Mouse (Mus musculus): ENCODE measurements at regions not wholly inside any gene's neighbourhood (a gene's known extent, or its start where the extent isn't known, plus 50 kb on each side); places are given as distances from the start of the nearest gene placed in this dataset.

GRCm38 (mm10) chr11:63570646-63571045 is 351.4 kb downstream of the Hs3st3b1 start:
- Histone ChIP-seq H3K4me3 (ENCODE audit: insufficient read depth in 1 of 2, low read depth in 1 of 2, low read length in 2 of 2, poor library complexity in 1 of 2, severe bottlenecking in 1 of 2) (no peak overlapping the region), H3K9me3 (ENCODE audit: control insufficient read depth, insufficient read depth, low read depth, low read length) (no peaks in the 10 kb centered on the region), H3K36me3 (ENCODE audit: control insufficient read depth, insufficient read depth, low read length, poor library complexity, severe bottlenecking) (no peaks in the 10 kb centered on the region), H3K4me1 (ENCODE audit: control insufficient read depth in 2 of 2, insufficient read depth in 2 of 2, low read length in 2 of 2, poor library complexity in 1 of 2) (no peaks in the 10 kb centered on the region), H3K27ac (ENCODE audit: insufficient read depth, low read depth, low read length, poor library complexity, severe bottlenecking) (no peak overlapping the region), H3K9ac (ENCODE audit: insufficient read depth, low read depth, low read length, poor library complexity, severe bottlenecking) (no peak overlapping the region)
- TF ChIP-seq MAFK (IDR thresholded peaks at IDR 0.05; ENCODE audit: insufficient read depth, low read depth, low read length) (no peak), HCFC1 (IDR thresholded peaks at IDR 0.05; ENCODE audit: borderline replicate concordance, insufficient read depth, low read length) (no peak)
- in situ Hi-C loops (cut with MboI; ENCODE audit: low sequenced_read_pairs in 2 of 2, unreplicated experiment in 2 of 2) = no loop called here
- no peak for DNase-seq (ENCODE audit: low read depth, low spot score)

GRCm38 (mm10) chr11:63573271-63573670 is 348.8 kb downstream of the Hs3st3b1 start:
- no peaks in the 10 kb centered on the region for H3K9me3 ChIP-seq (ENCODE audit: control insufficient read depth, insufficient read depth, low read depth, low read length)
- DNase-seq (ENCODE audit: low read depth, low spot score) = no peak
- no peaks in the 10 kb centered on the region for H3K36me3 ChIP-seq (ENCODE audit: control insufficient read depth, insufficient read depth, low read length, poor library complexity, severe bottlenecking)
- H3K4me3 ChIP-seq (ENCODE audit: insufficient read depth in 1 of 2, low read depth in 1 of 2, low read length in 2 of 2, poor library complexity in 1 of 2, severe bottlenecking in 1 of 2) = no peak overlapping the region
- H3K27ac ChIP-seq (ENCODE audit: insufficient read depth, low read depth, low read length, poor library complexity, severe bottlenecking) = no peak overlapping the region
- TF ChIP-seq MAFK (IDR thresholded peaks at IDR 0.05; ENCODE audit: insufficient read depth, low read depth, low read length) (no peak), CHD2 (IDR thresholded peaks at IDR 0.05; ENCODE audit: low read depth, low read length) (no peak), HCFC1 (IDR thresholded peaks at IDR 0.05; ENCODE audit: borderline replicate concordance, insufficient read depth, low read length) (no peak), ZC3H11A (IDR thresholded peaks at IDR 0.05; ENCODE audit: borderline replicate concordance, low read depth, low read length) (no peak), ZNF384 (IDR thresholded peaks at IDR 0.05; ENCODE audit: low read depth, low read length) (no peak)
- H3K4me1 ChIP-seq (ENCODE audit: control insufficient read depth in 2 of 2, insufficient read depth in 2 of 2, low read length in 2 of 2, poor library complexity in 1 of 2) = no peaks in the 10 kb centered on the region
- no peak overlapping the region for H3K9ac ChIP-seq (ENCODE audit: insufficient read depth, low read depth, low read length, poor library complexity, severe bottlenecking)
- in situ Hi-C loops (cut with MboI; ENCODE audit: low sequenced_read_pairs in 2 of 2, unreplicated experiment in 2 of 2) = no loop called here

GRCm38 (mm10) chr11:63583321-63583720 is 338.8 kb downstream of the Hs3st3b1 start:
- TF ChIP-seq ZC3H11A (IDR thresholded peaks at IDR 0.05; ENCODE audit: borderline replicate concordance, low read depth, low read length) = no peak
- no peak for TF ChIP-seq ZNF384 (IDR thresholded peaks at IDR 0.05; ENCODE audit: low read depth, low read length)
- no peak for TF ChIP-seq CHD2 (IDR thresholded peaks at IDR 0.05; ENCODE audit: low read depth, low read length)
- TF ChIP-seq MAFK (IDR thresholded peaks at IDR 0.05; ENCODE audit: insufficient read depth, low read depth, low read length) = no peak
- no peak for TF ChIP-seq HCFC1 (IDR thresholded peaks at IDR 0.05; ENCODE audit: borderline replicate concordance, insufficient read depth, low read length)
- Histone ChIP-seq H3K9me3 (ENCODE audit: control insufficient read depth, insufficient read depth, low read depth, low read length) (no peaks in the 10 kb centered on the region), H3K4me3 (ENCODE audit: insufficient read depth in 1 of 2, low read depth in 1 of 2, low read length in 2 of 2, poor library complexity in 1 of 2, severe bottlenecking in 1 of 2) (no peak overlapping the region), H3K9ac (ENCODE audit: insufficient read depth, low read depth, low read length, poor library complexity, severe bottlenecking) (no peak overlapping the region), H3K36me3 (ENCODE audit: control insufficient read depth, insufficient read depth, low read length, poor library complexity, severe bottlenecking) (no peaks in the 10 kb centered on the region), H3K27ac (ENCODE audit: insufficient read depth, low read depth, low read length, poor library complexity, severe bottlenecking) (no peak overlapping the region), H3K4me1 (ENCODE audit: control insufficient read depth in 2 of 2, insufficient read depth in 2 of 2, low read length in 2 of 2, poor library complexity in 1 of 2) (no peaks in the 10 kb centered on the region)
- no peak for DNase-seq (ENCODE audit: low read depth, low spot score)
- in situ Hi-C loops (cut with MboI; ENCODE audit: low sequenced_read_pairs in 2 of 2, unreplicated experiment in 2 of 2) = no loop called here

- in situ Hi-C loops (cut with MboI; ENCODE audit: low sequenced_read_pairs in 2 of 2, unreplicated experiment in 2 of 2) = no loop called here
- Histone ChIP-seq H3K9me3 (ENCODE audit: control insufficient read depth, insufficient read depth, low read depth, low read length) (no peaks in the 10 kb centered on the region), H3K36me3 (ENCODE audit: control insufficient read depth, insufficient read depth, low read length, poor library complexity, severe bottlenecking) (no peaks in the 10 kb centered on the region), H3K9ac (ENCODE audit: insufficient read depth, low read depth, low read length, poor library complexity, severe bottlenecking) (no peak overlapping the region), H3K27ac (ENCODE audit: insufficient read depth, low read depth, low read length, poor library complexity, severe bottlenecking) (no peak overlapping the region), H3K4me1 (ENCODE audit: control insufficient read depth in 2 of 2, insufficient read depth in 2 of 2, low read length in 2 of 2, poor library complexity in 1 of 2) (no peaks in the 10 kb centered on the region), H3K4me3 (ENCODE audit: insufficient read depth in 1 of 2, low read depth in 1 of 2, low read length in 2 of 2, poor library complexity in 1 of 2, severe bottlenecking in 1 of 2) (no peak overlapping the region)
- TF ChIP-seq ZC3H11A (IDR thresholded peaks at IDR 0.05; ENCODE audit: borderline replicate concordance, low read depth, low read length) = no peak
- TF ChIP-seq ZNF384 (IDR thresholded peaks at IDR 0.05; ENCODE audit: low read depth, low read length) = no peak
- TF ChIP-seq CHD2 (IDR thresholded peaks at IDR 0.05; ENCODE audit: low read depth, low read length) = no peak
- TF ChIP-seq MAFK (IDR thresholded peaks at IDR 0.05; ENCODE audit: insufficient read depth, low read depth, low read length) = no peak
- TF ChIP-seq HCFC1 (IDR thresholded peaks at IDR 0.05; ENCODE audit: borderline replicate concordance, insufficient read depth, low read length) = no peak
- DNase-seq (ENCODE audit: low read depth, low spot score) = no peak
Measured at GRCm38 (mm10) chr11:63585216-63585869, 336.7 kb downstream of the Hs3st3b1 start.

- no peak for DNase-seq (ENCODE audit: low read depth, low spot score)
- no peak overlapping the region for H3K9ac ChIP-seq (ENCODE audit: insufficient read depth, low read depth, low read length, poor library complexity, severe bottlenecking)
- no peaks in the 10 kb centered on the region for H3K9me3 ChIP-seq (ENCODE audit: control insufficient read depth, insufficient read depth, low read depth, low read length)
- H3K27ac ChIP-seq (ENCODE audit: insufficient read depth, low read depth, low read length, poor library complexity, severe bottlenecking) = no peak overlapping the region
- in situ Hi-C loops (cut with MboI; ENCODE audit: low sequenced_read_pairs in 2 of 2, unreplicated experiment in 2 of 2) = no loop called here
- H3K4me3 ChIP-seq (ENCODE audit: insufficient read depth in 1 of 2, low read depth in 1 of 2, low read length in 2 of 2, poor library complexity in 1 of 2, severe bottlenecking in 1 of 2) = no peak overlapping the region
- H3K36me3 ChIP-seq (ENCODE audit: control insufficient read depth, insufficient read depth, low read length, poor library complexity, severe bottlenecking) = no peaks in the 10 kb centered on the region
- H3K4me1 ChIP-seq (ENCODE audit: control insufficient read depth in 2 of 2, insufficient read depth in 2 of 2, low read length in 2 of 2, poor library complexity in 1 of 2) = no peaks in the 10 kb centered on the region
- TF ChIP-seq ZNF384 (IDR thresholded peaks at IDR 0.05; ENCODE audit: low read depth, low read length) = no peak
- TF ChIP-seq ZC3H11A (IDR thresholded peaks at IDR 0.05; ENCODE audit: borderline replicate concordance, low read depth, low read length) = no peak
- TF ChIP-seq HCFC1 (IDR thresholded peaks at IDR 0.05; ENCODE audit: borderline replicate concordance, insufficient read depth, low read length) = no peak
- TF ChIP-seq MAFK (IDR thresholded peaks at IDR 0.05; ENCODE audit: insufficient read depth, low read depth, low read length) = no peak
- no peak for TF ChIP-seq CHD2 (IDR thresholded peaks at IDR 0.05; ENCODE audit: low read depth, low read length)
Measured at GRCm38 (mm10) chr11:63620220-63620619, 301.9 kb downstream of the Hs3st3b1 start.

All from ES-E14 (cell line).